Mouse (Mus musculus) heart, postnatal 0 days (tissue): Measurements from ENCODE around the gene Lrp5. TPM values are rescaled to one million over a fixed set of nuclear protein-coding genes. Genes with fewer than 3 reads are reported as not detected.

Source experiments
- ATAC-seq: fragments of 200-750 bp; cut with Nextera tagmentation; 2 replicates; pipeline ENCODE4 v1.8.0; 2017; ENCODE audit warnings: low read depth, moderate number of reproducible peaks, moderate library complexity; ENCODE audit not compliant: insufficient read depth
- DNase-seq: peaks from one replicate; pipeline ENCODE4 v3.0.0-alpha.2; 2016; ENCODE audit warnings: low spot score
- H3K27ac ChIP-seq: fragments of 300-500 bp; sonication (generic); 2 replicates; pipeline ENCODE4 v1.5.1; 2014; ENCODE audit warnings: low read depth, mild to moderate bottlenecking
- H3K27me3 ChIP-seq: fragments of 300-500 bp; sonication (generic); 2 replicates; pipeline ENCODE4 v1.6.1; 2014; ENCODE audit warnings: low read length, mixed read lengths; ENCODE audit not compliant: control insufficient read depth, insufficient read depth
- H3K36me3 ChIP-seq: fragments of 300-500 bp; sonication (generic); replicated peaks from 2 replicates; pipeline ENCODE4 v1.6.1; 2014; ENCODE audit warnings: low read length, mixed read lengths; ENCODE audit not compliant: control insufficient read depth, insufficient read depth
- H3K4me1 ChIP-seq: fragments of 300-500 bp; sonication (generic); 2 replicates; pipeline ENCODE4 v1.6.1; 2014; ENCODE audit warnings: antibody characterized with exemption; ENCODE audit not compliant: control insufficient read depth, insufficient read depth
- H3K4me2 ChIP-seq: fragments of 300-500 bp; sonication (generic); 2 replicates; pipeline ENCODE4 v1.6.1; 2014; ENCODE audit warnings: low read depth, mild to moderate bottlenecking, low read length, moderate library complexity
- H3K4me3 ChIP-seq: fragments of 300-500 bp; sonication (generic); 2 replicates; pipeline ENCODE4 v1.5.1; 2014; ENCODE audit warnings: low read depth, low read length
- H3K9ac ChIP-seq: fragments of 300-500 bp; sonication (generic); replicated peaks from 2 replicates; pipeline ENCODE4 v1.6.1; 2014; ENCODE audit warnings: low read depth, low read length, mixed read lengths
- H3K9me3 ChIP-seq: fragments of 300-500 bp; sonication (generic); replicated peaks from 2 replicates; pipeline ENCODE4 v1.6.1; 2016; ENCODE audit warnings: low read length; ENCODE audit not compliant: control insufficient read depth
- CTCF ChIP-seq: IDR thresholded peaks from 2 replicates; pipeline ENCODE4 v1.5.1; 2016; ENCODE audit warnings: antibody characterized with exemption, control low read depth, low read depth
- EP300 ChIP-seq: IDR thresholded peaks from 2 replicates; pipeline ENCODE4 v1.6.1; 2016; ENCODE audit warnings: antibody characterized with exemption, low read depth
- WGBS: fragments of 180-500 bp; shearing (Covaris S2); extraction: QIAGEN DNeasy Blood & Tissue Kit; methylation state at CpG from one replicate; pipeline ENCODE4 v1.1.7; 2014; 5-methylcytosine and 5-hydroxymethylcytosine counted together
- polyA plus RNA-seq: library from polyadenylated mRNA; unstranded; fragments of >200 nt; fragmentation: Nextera tagmentation; extraction: Ambion mirVana; gene quantifications from 2 replicates; pipeline ENCODE4 v1.2.1, GENCODE M21; 2015
- total RNA-seq: library from RNA; depleted of rRNA; stranded (reverse); fragments of >200 nt; gene quantifications from 2 replicates; pipeline ENCODE4 v1.2.3, GENCODE M21; 2014; ENCODE audit warnings: low replicate concordance

The Lrp5 gene
- total and polyA plus RNA-seq, 2 experiments from 2014 or later = 1.9 to 28.0 TPM

GRCm38 (mm10) chr19:3632018-3632417, 54.3 kb downstream of the Lrp5 start:
- H3K36me3 ChIP-seq = peaks cover 36% of the 10 kb centered on the region
- 65% methylated on average over 7 of the region's 7 CpGs for whole genome bisulfite sequencing
- no peak for TF ChIP-seq CTCF
- TF ChIP-seq EP300 = no peak
- DNase-seq (no peak), ATAC-seq (no peak)
- no peaks in the 10 kb centered on the region for H3K9me3 ChIP-seq
- H3K27me3 ChIP-seq = no peaks in the 10 kb centered on the region
- no peak overlapping the region for H3K4me3 ChIP-seq
- no peak overlapping the region for H3K9ac ChIP-seq
- no peak overlapping the region for H3K27ac ChIP-seq
- H3K4me1 ChIP-seq = peaks cover 4% of the 10 kb centered on the region; the same call in 1 of the 2 replicates
- H3K4me2 ChIP-seq = no peak overlapping the region

GRCm38 (mm10) chr19:3631431-3631830, 54.9 kb downstream of the Lrp5 start:
- 77% methylated on average over 5 of the region's 5 CpGs for WGBS
- ATAC-seq (no peak), DNase-seq (no peak)
- no peak for TF ChIP-seq EP300
- H3K4me2 ChIP-seq = no peak overlapping the region
- H3K9ac ChIP-seq = no peak overlapping the region
- peaks cover 4% of the 10 kb centered on the region; the same call in 1 of the 2 replicates for H3K4me1 ChIP-seq
- no peak overlapping the region for H3K27ac ChIP-seq
- no peaks in the 10 kb centered on the region for H3K9me3 ChIP-seq
- H3K4me3 ChIP-seq = no peak overlapping the region
- no peaks in the 10 kb centered on the region for H3K27me3 ChIP-seq
- H3K36me3 ChIP-seq = peaks cover 36% of the 10 kb centered on the region

GRCm38 (mm10) chr19:3630486-3630885, 55.9 kb downstream of the Lrp5 start:
- H3K36me3 ChIP-seq = peaks cover 36% of the 10 kb centered on the region
- ATAC-seq = no peak
- 66% methylated on average over 5 of the region's 5 CpGs for WGBS

GRCm38 (mm10) chr19:3630027-3630426, 56.3 kb downstream of the Lrp5 start:
- Histone ChIP-seq H3K9me3 (no peaks in the 10 kb centered on the region), H3K9ac (no peak overlapping the region), H3K4me1 (peaks cover under 1% of the 10 kb centered on the region; the same call in 1 of the 2 replicates), H3K4me3 (no peak overlapping the region), H3K27me3 (no peaks in the 10 kb centered on the region), H3K36me3 (peaks cover 36% of the 10 kb centered on the region), H3K4me2 (no peak overlapping the region), H3K27ac (no peak overlapping the region)
- no peak for TF ChIP-seq CTCF
- TF ChIP-seq EP300 = no peak
- DNase-seq (no peak), ATAC-seq (no peak)
- 92% methylated on average over 20 of the region's 20 CpGs for WGBS

More at GRCm38 (mm10) chr19:3630486-3630885, 55.9 kb downstream of the Lrp5 start:
- Histone ChIP-seq H3K4me3 (no peak overlapping the region), H3K9ac (no peak overlapping the region), H3K27me3 (no peaks in the 10 kb centered on the region), H3K4me2 (no peak overlapping the region), H3K27ac (no peak overlapping the region), H3K9me3 (no peaks in the 10 kb centered on the region), H3K4me1 (peaks cover 4% of the 10 kb centered on the region; the same call in 1 of the 2 replicates)
- TF ChIP-seq CTCF (no peak), EP300 (no peak)
- DNase-seq = no peak

GRCm38 (mm10) chr19:3628223-3628622, 58.1 kb downstream of the Lrp5 start:
- 78% methylated on average over 8 of the region's 8 CpGs for WGBS

GRCm38 (mm10) chr19:3625111-3625510, 61.3 kb downstream of the Lrp5 start:
- TF ChIP-seq CTCF = no peak
- TF ChIP-seq EP300 = no peak
- Histone ChIP-seq H3K9ac (no peak overlapping the region), H3K4me2 (no peak overlapping the region), H3K36me3 (peaks cover 58% of the 10 kb centered on the region), H3K9me3 (no peaks in the 10 kb centered on the region), H3K27ac (no peak overlapping the region), H3K4me1 (no peaks in the 10 kb centered on the region), H3K4me3 (no peak overlapping the region), H3K27me3 (no peaks in the 10 kb centered on the region)
- ATAC-seq = no peak
- no peak for DNase-seq
- WGBS = 85% methylated on average over 7 of the region's 7 CpGs

More at GRCm38 (mm10) chr19:3628223-3628622, 58.1 kb downstream of the Lrp5 start:
- Histone ChIP-seq H3K36me3 (peaks cover 36% of the 10 kb centered on the region), H3K9me3 (no peaks in the 10 kb centered on the region), H3K27me3 (no peaks in the 10 kb centered on the region), H3K27ac (no peak overlapping the region), H3K4me3 (no peak overlapping the region), H3K4me2 (no peak overlapping the region), H3K4me1 (no peaks in the 10 kb centered on the region), H3K9ac (no peak overlapping the region)
- ATAC-seq (no peak), DNase-seq (no peak)
- TF ChIP-seq CTCF = no peak
- no peak for TF ChIP-seq EP300
